Mouse (Mus musculus) kidney, embryonic 15.5 days (tissue): ENCODE measurements around the gene Tmc5. TPM values are rescaled to one million over a fixed set of nuclear protein-coding genes. Genes with fewer than 3 reads are reported as not detected.
A peak's percentile ranks its signal among the peaks of the same experiment; 100 is the strongest.

Experiments used
- ATAC-seq: fragments of 200-750 bp; cut with Nextera tagmentation; replicated peaks from 2 replicates; pipeline ENCODE4 v1.8.0; 2017; ENCODE audit warnings: moderate TSS enrichment; ENCODE audit not compliant: low FRiP score
- H3K27ac ChIP-seq: fragments of 300-500 bp; sonication (generic); 2 replicates; pipeline ENCODE4 v1.5.1; 2015; ENCODE audit warnings: mild to moderate bottlenecking, inconsistent platforms
- H3K27me3 ChIP-seq: fragments of 300-500 bp; sonication (generic); 2 replicates; pipeline ENCODE4 v1.6.1; 2015; ENCODE audit warnings: inconsistent platforms
- H3K36me3 ChIP-seq: fragments of 300-500 bp; sonication (generic); 2 replicates; pipeline ENCODE4 v1.6.1; 2015; ENCODE audit warnings: inconsistent platforms
- H3K4me1 ChIP-seq: fragments of 300-500 bp; sonication (generic); 2 replicates; pipeline ENCODE4 v1.6.1; 2015; ENCODE audit warnings: inconsistent platforms
- H3K4me2 ChIP-seq: fragments of 300-500 bp; sonication (generic); 2 replicates; pipeline ENCODE4 v1.6.1; 2015; ENCODE audit warnings: moderate library complexity, mild to moderate bottlenecking, inconsistent platforms
- H3K4me3 ChIP-seq: fragments of 300-500 bp; sonication (generic); replicated peaks from 2 replicates; pipeline ENCODE4 v1.5.1; 2015; ENCODE audit warnings: mild to moderate bottlenecking, inconsistent platforms
- H3K9ac ChIP-seq: fragments of 300-500 bp; sonication (generic); 2 replicates; pipeline ENCODE4 v1.6.1; 2015; ENCODE audit warnings: mild to moderate bottlenecking, inconsistent platforms
- H3K9me3 ChIP-seq: fragments of 300-500 bp; sonication (generic); replicated peaks from 2 replicates; pipeline ENCODE4 v1.6.1; 2016; ENCODE audit warnings: inconsistent platforms
- WGBS: fragments of 180-500 bp; shearing (Covaris S2); methylation state at CpG from one replicate; pipeline ENCODE4 v1.1.7; 2015; ENCODE audit warnings: mixed read lengths; 5-methylcytosine and 5-hydroxymethylcytosine counted together
- polyA plus RNA-seq: library from polyadenylated mRNA; unstranded; fragments of >200 nt; fragmentation: Nextera tagmentation; extraction: Ambion mirVana; gene quantifications from 2 replicates; pipeline ENCODE4 v1.2.1, GENCODE M21; 2015

Gene Tmc5
- polyA plus RNA-seq: 0.13 and 0.37 TPM in 2 replicates

GRCm38 (mm10) chr7:118597201-118597600 lies at the start of gene Tmc5:
TSS of gene Tmc5 (plus strand) at chr7:118597297.
- Histone ChIP-seq H3K36me3 (no peaks in the 10 kb centered on the region), H3K27me3 (peaks cover 36% of the 10 kb centered on the region), H3K9ac (peak within 1 kb of the TSS; percentile 31; the same call in 1 of the 2 replicates), H3K4me3 (peak within 1 kb of the TSS; percentile 34), H3K9me3 (no peaks in the 10 kb centered on the region), H3K4me2 (peak within 1 kb of the TSS; percentile 61), H3K4me1 (peaks cover 36% of the 10 kb centered on the region), H3K27ac (no peak within 1 kb of the TSS)
- ATAC-seq: 0 out of 2 replicates have a peak, but pooled peaks have one; percentile 20
- WGBS: 4% methylated on average over 23 of the region's 23 CpGs

DNA sequence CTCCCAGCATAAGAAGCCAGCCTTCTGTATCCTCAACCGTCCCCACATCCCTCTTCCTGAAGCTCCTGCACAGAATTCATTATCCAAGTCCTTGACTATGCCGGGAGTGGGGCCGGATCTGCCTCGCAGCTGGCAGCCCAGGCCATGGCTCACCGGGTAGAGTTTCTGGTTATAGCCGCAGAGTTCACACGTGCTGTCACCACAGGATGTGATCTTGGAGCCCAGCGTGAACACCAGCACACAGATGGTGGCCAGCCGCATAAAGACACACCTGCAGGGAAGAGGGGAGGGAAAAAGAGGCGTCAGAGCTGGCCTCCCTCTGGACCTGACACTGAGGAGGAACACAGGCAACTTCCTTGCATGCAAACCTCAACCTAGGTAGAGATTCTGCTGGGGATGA lies 49.6 kb upstream of the Tmc5 start:
- no peak overlapping the region for H3K4me3 ChIP-seq
- WGBS: 77% methylated on average over 10 of the region's 10 CpGs
- no peak overlapping the region for H3K27ac ChIP-seq
- no peak overlapping the region for H3K4me2 ChIP-seq
- no peaks in the 10 kb centered on the region for H3K9me3 ChIP-seq
- peaks cover 2% of the 10 kb centered on the region; the same call in 1 of the 2 replicates for H3K36me3 ChIP-seq
- H3K9ac ChIP-seq: no peak overlapping the region
- H3K4me1 ChIP-seq: 0 out of 2 replicates have a peak, but pooled peaks cover 2% of the 10 kb centered on the region
- H3K27me3 ChIP-seq: no peaks in the 10 kb centered on the region
- no peak for ATAC-seq

DNA sequence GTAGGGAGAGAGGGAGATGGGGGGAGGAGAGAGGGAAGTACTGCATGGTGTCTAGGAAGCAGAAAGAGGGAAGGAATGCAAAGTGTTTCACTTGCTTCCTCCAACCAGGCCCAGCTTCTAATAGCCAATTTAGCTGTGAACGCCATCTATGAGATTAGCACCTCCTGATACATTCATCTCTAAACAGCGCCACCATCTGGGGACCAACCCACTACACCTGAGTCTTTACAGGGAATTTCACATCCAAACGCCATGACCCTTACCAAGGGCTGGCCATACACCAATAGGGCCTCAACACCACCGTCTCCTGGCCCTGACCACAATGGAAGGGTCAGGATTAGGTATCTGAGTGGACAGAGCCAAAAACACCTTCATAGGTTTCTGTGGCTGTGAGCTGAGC lies 43.2 kb upstream of the Tmc5 start:
- H3K27me3 ChIP-seq: no peaks in the 10 kb centered on the region
- H3K4me2 ChIP-seq: no peak overlapping the region
- no peak overlapping the region for H3K4me3 ChIP-seq
- H3K9me3 ChIP-seq: no peaks in the 10 kb centered on the region
- 73% methylated on average over 4 of the region's 4 CpGs for WGBS
- no peak overlapping the region for H3K9ac ChIP-seq
- no peaks in the 10 kb centered on the region for H3K4me1 ChIP-seq
- ATAC-seq: no peak
- H3K27ac ChIP-seq: no peak overlapping the region
- H3K36me3 ChIP-seq: peaks cover 5% of the 10 kb centered on the region; the same call in 1 of the 2 replicates

DNA sequence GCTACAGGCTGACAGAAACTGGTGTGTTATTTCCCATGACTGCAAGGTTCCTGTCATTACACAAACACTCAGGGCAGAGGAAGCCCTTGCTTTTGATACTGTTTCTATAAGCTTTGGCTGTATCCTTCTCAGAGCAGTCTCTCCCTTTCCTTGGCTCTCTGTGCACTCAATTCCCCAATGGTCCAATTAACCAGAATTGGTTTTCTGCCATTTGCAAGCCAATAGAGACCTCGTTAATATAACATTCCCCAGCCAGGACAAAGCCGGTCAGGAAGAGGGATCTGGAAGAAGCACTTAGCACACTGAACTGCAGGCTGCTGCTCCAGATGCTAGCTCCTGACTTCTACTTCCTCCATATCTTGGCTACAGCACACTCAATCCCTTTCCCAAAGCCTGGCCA lies 42.8 kb upstream of the Tmc5 start:
- H3K4me3 ChIP-seq: no peak overlapping the region
- no peaks in the 10 kb centered on the region for H3K9me3 ChIP-seq
- no peak overlapping the region for H3K27ac ChIP-seq
- ATAC-seq: no peak
- 73% methylated on average over 2 of the region's 2 CpGs for WGBS
- H3K27me3 ChIP-seq: no peaks in the 10 kb centered on the region
- H3K9ac ChIP-seq: no peak overlapping the region
- peaks cover 5% of the 10 kb centered on the region; the same call in 1 of the 2 replicates for H3K36me3 ChIP-seq
- H3K4me1 ChIP-seq: no peaks in the 10 kb centered on the region
- H3K4me2 ChIP-seq: no peak overlapping the region

DNA sequence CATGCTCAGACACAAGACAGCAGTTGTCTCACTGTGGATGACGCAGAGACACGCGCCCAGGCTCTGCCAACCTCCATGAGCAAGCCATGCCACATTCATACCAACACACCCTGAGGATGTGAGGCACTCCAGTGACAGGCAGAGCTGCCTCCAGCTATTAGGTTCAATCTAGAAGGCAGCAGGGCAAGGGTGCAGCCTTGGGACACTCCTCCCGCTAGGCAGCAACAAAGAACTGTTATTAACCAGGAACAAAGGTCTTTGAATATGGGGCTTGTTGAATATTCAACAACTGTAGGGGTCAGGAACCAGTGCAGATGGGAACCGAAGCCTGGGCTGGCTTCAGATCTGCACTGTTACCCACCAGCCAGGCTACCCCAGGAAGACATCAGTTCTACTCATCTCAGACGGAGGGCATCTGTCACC lies 28.0 kb upstream of the Tmc5 start:
- WGBS: 74% methylated on average over 6 of the region's 6 CpGs
- no peaks in the 10 kb centered on the region for H3K27me3 ChIP-seq
- H3K9ac ChIP-seq: no peak overlapping the region
- no peak overlapping the region for H3K27ac ChIP-seq
- H3K4me2 ChIP-seq: no peak overlapping the region
- no peaks in the 10 kb centered on the region; the same call in 1 of the 2 replicates for H3K9me3 ChIP-seq
- H3K4me3 ChIP-seq: no peak overlapping the region
- ATAC-seq: no peak
- no peaks in the 10 kb centered on the region for H3K4me1 ChIP-seq
- no peaks in the 10 kb centered on the region for H3K36me3 ChIP-seq

DNA sequence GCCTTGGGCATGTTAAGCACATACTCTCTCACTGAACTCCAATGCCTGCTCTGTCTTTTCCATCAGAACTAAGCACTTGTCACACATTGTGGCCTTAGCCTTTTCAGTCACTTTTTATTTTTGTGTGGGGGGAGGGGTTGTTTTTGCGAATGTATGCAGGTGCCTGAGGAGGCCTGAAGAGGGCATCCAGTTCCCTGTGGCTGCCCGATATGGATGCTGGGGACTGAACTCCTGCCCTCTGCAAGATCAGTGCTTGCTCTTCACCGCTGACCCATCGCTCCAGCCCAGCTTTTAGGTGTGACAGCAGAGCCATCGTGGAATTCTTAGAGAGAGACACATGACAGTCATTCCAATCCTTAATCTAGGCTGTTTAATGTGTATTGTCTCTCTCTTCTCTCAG lies 25.7 kb upstream of the Tmc5 start:
- WGBS: 48% methylated on average over 5 of the region's 5 CpGs

DNA sequence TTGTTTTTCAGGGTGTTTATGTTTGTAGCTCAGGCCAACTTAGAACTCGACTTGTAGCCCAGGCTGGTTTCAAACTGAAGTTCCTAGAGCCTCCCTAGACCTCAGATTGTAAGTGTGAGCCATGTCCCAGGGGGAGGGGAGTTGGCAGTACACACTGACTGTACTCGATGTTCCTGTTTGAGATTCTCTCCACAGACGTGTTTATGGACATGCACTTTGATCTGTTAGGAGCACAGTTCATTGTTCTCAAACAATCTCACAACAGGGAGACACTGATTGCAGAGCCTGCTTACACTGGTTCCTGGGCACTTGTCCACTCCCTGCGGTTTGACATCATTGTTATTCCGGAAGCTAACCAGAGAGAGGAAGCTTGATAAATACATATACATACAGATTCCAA lies 25.1 kb upstream of the Tmc5 start:
- Histone ChIP-seq H3K36me3 (no peaks in the 10 kb centered on the region), H3K27ac (no peak overlapping the region), H3K4me3 (no peak overlapping the region), H3K9ac (no peak overlapping the region), H3K9me3 (no peaks in the 10 kb centered on the region; the same call in 1 of the 2 replicates), H3K27me3 (no peaks in the 10 kb centered on the region), H3K4me1 (no peaks in the 10 kb centered on the region), H3K4me2 (no peak overlapping the region)
- no peak for ATAC-seq
- WGBS: 67% methylated on average over 5 of the region's 5 CpGs

More for the DNA sequence above, 25.7 kb upstream of the Tmc5 start:
- Histone ChIP-seq H3K27me3 (no peaks in the 10 kb centered on the region), H3K9me3 (no peaks in the 10 kb centered on the region; the same call in 1 of the 2 replicates), H3K4me3 (no peak overlapping the region), H3K9ac (no peak overlapping the region), H3K36me3 (no peaks in the 10 kb centered on the region), H3K4me1 (no peaks in the 10 kb centered on the region), H3K4me2 (no peak overlapping the region), H3K27ac (no peak overlapping the region)
- ATAC-seq: no peak

- H3K9me3 ChIP-seq: no peaks in the 10 kb centered on the region
- H3K36me3 ChIP-seq: no peaks in the 10 kb centered on the region
- no peak overlapping the region for H3K4me3 ChIP-seq
- H3K27ac ChIP-seq: no peak overlapping the region
- WGBS: 49% methylated on average over 3 of the region's 3 CpGs
- H3K9ac ChIP-seq: no peak overlapping the region
- no peak overlapping the region for H3K4me2 ChIP-seq
- H3K4me1 ChIP-seq: 0 out of 2 replicates have a peak, but pooled peaks cover 3% of the 10 kb centered on the region
- no peak for ATAC-seq
- 0 out of 2 replicates have a peak, but pooled peaks cover 2% of the 10 kb centered on the region for H3K27me3 ChIP-seq
Measured at GRCm38 (mm10) chr7:118578269-118578668, 18.8 kb upstream of the Tmc5 start.

DNA sequence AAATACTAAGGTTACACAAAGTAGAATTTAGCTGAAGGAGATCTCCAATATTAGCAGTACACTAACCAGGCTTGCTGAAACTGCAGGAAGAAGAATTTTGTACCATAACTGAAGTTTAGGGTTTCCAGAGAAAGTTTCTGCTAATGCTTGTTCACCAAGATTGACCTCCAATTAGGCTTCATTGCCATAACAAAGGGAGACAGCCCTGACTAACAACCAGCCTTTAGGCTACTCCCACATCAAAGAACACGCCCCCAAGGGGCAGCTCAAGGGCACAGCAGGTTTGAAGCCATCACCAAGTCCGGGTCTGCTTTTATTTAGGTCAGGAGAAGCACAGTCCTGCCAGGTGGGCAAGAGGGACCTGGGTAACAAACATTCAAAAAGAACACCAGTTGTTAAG lies 17.2 kb upstream of the Tmc5 start:
- ATAC-seq: no peak
- Histone ChIP-seq H3K27me3 (0 out of 2 replicates have a peak, but pooled peaks cover 5% of the 10 kb centered on the region), H3K4me2 (no peak overlapping the region), H3K4me1 (peaks cover 15% of the 10 kb centered on the region), H3K36me3 (no peaks in the 10 kb centered on the region), H3K9me3 (no peaks in the 10 kb centered on the region), H3K27ac (no peak overlapping the region), H3K9ac (no peak overlapping the region), H3K4me3 (no peak overlapping the region)
- WGBS: 59% methylated on average over 2 of the region's 2 CpGs

DNA sequence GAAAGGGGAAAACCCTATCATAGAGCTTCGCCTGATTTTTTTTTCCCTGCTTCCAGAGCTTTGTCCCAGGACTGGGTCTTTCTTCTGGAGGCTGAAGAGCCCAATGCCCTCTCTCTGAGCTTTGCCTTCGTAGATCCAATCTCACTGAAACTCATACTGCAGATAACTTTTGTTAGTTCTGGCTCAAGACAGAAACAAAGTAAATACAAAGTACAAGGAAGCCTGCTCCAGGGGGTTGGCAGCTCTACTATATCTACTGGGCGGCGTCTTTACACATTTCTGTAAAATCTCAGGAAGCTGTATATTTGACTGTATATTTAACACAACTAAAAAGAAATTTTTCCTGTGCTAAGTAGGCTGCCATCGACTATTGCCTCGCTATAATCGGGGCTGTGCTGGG lies 13.3 kb upstream of the Tmc5 start:
- H3K27ac ChIP-seq: no peak overlapping the region
- H3K36me3 ChIP-seq: no peaks in the 10 kb centered on the region
- H3K4me1 ChIP-seq: peaks cover 12% of the 10 kb centered on the region
- H3K4me3 ChIP-seq: peak overlapping the region; percentile 72
- no peaks in the 10 kb centered on the region for H3K9me3 ChIP-seq
- 0 out of 2 replicates have a peak, but pooled peaks cover 5% of the 10 kb centered on the region for H3K27me3 ChIP-seq
- H3K9ac ChIP-seq: no peak overlapping the region; the same call in 1 of the 2 replicates
- WGBS: 28% methylated on average over 7 of the region's 7 CpGs
- ATAC-seq: no peak
- H3K4me2 ChIP-seq: peak overlapping the region; percentile 99

- peak; percentile 88 for ATAC-seq
- H3K9me3 ChIP-seq: no peaks in the 10 kb centered on the region
- H3K4me3 ChIP-seq: peak within 1 kb of the TSS; percentile 72
- H3K4me1 ChIP-seq: peaks cover 12% of the 10 kb centered on the region
- no peaks in the 10 kb centered on the region for H3K36me3 ChIP-seq
- H3K27ac ChIP-seq: no peak within 1 kb of the TSS
- peak within 1 kb of the TSS; percentile 70 for H3K9ac ChIP-seq
- under 1% methylated on average over 42 of the region's 51 CpGs for WGBS
- peak within 1 kb of the TSS; percentile 99 for H3K4me2 ChIP-seq
- 0 out of 2 replicates have a peak, but pooled peaks cover 5% of the 10 kb centered on the region for H3K27me3 ChIP-seq
Measured at GRCm38 (mm10) chr7:118584257-118584907, 12.7 kb upstream of the Tmc5 start, which contains the start of gene Tmc7. TSS of gene Tmc7 (minus strand) at chr7:118584736.

DNA sequence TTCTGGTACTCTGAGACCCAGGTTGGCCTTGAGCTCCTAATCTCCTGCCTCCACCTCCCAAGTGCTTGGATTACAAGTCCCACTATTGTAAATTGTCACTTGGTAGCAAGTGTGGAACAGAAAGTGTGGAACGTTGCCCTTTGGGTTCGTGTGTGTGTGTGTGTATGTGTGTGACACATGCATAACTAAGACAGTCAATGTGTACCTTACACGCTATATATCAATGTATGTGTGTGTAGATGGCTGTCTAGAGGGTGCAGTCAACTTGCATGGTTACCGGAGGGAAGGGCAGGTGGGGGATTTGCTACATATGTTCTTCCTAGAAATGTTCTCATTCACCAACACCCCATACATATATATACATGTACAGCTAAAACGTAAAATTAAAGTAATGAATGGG lies 12.2 kb upstream of the Tmc5 start:
- H3K36me3 ChIP-seq: no peaks in the 10 kb centered on the region
- peaks cover 12% of the 10 kb centered on the region for H3K4me1 ChIP-seq
- H3K27me3 ChIP-seq: 0 out of 2 replicates have a peak, but pooled peaks cover 5% of the 10 kb centered on the region
- H3K9me3 ChIP-seq: no peaks in the 10 kb centered on the region
- H3K4me2 ChIP-seq: peak overlapping the region; percentile 99
- H3K27ac ChIP-seq: no peak overlapping the region
- peak overlapping the region; percentile 72 for H3K4me3 ChIP-seq
- ATAC-seq: no peak
- 69% methylated on average over 5 of the region's 5 CpGs for WGBS
- 0 out of 2 replicates have a peak overlapping the region, but pooled peaks have one; percentile 70 for H3K9ac ChIP-seq
